Mouse (Mus musculus) ES-Bruce4 (cell line): Measurements from ENCODE around the gene Filip1l.

Experiments
- CTCF ChIP-seq: IDR thresholded peaks from one replicate; pipeline ENCODE4 v1.8.1; 2011; ENCODE audit warnings: low read depth, low read length
- EP300 ChIP-seq: IDR thresholded peaks from 2 replicates; pipeline ENCODE4 v1.6.1; 2011; ENCODE audit warnings: low read depth, low read length; ENCODE audit not compliant: insufficient read depth
- POLR2A ChIP-seq: IDR thresholded peaks from one replicate; pipeline ENCODE4 v1.8.1; 2011; ENCODE audit warnings: low read length; ENCODE audit not compliant: insufficient read depth

- TF ChIP-seq CTCF (no peak), POLR2A (no peak), EP300 (no peak)
Measured at GRCm38 (mm10) chr16:57558258-57558657, 205.4 kb downstream of the Filip1l start.
